Mouse (Mus musculus) neural tube, embryonic 15.5 days (tissue): ENCODE data around the gene Myo9b. TPM values are rescaled to one million over a fixed set of nuclear protein-coding genes. Genes with fewer than 3 reads are reported as not detected.
A peak's percentile ranks its signal among the peaks of the same experiment; 100 is the strongest.

Experiments
- ATAC-seq: fragments of 200-750 bp; cut with Nextera tagmentation; 2 replicates; pipeline ENCODE4 v1.8.0; 2017; ENCODE audit warnings: mild to moderate bottlenecking, moderate TSS enrichment, moderate library complexity; ENCODE audit not compliant: low FRiP score
- H3K27ac ChIP-seq: fragments of 300-500 bp; sonication (generic); replicated peaks from 2 replicates; pipeline ENCODE4 v1.5.1; 2015; ENCODE audit warnings: mild to moderate bottlenecking, inconsistent platforms
- H3K27me3 ChIP-seq: fragments of 300-500 bp; sonication (generic); replicated peaks from 2 replicates; pipeline ENCODE4 v1.6.1; 2015; ENCODE audit warnings: inconsistent platforms
- H3K36me3 ChIP-seq: fragments of 300-500 bp; sonication (generic); 2 replicates; pipeline ENCODE4 v1.6.1; 2015; ENCODE audit warnings: inconsistent platforms
- H3K4me1 ChIP-seq: fragments of 300-500 bp; sonication (generic); 2 replicates; pipeline ENCODE4 v1.6.1; 2015; ENCODE audit warnings: inconsistent platforms
- H3K4me2 ChIP-seq: fragments of 300-500 bp; sonication (generic); 2 replicates; pipeline ENCODE4 v1.6.1; 2015; ENCODE audit warnings: inconsistent platforms, mild to moderate bottlenecking, moderate library complexity
- H3K4me3 ChIP-seq: fragments of 300-500 bp; sonication (generic); replicated peaks from 2 replicates; pipeline ENCODE4 v1.5.1; 2015; ENCODE audit warnings: mild to moderate bottlenecking, inconsistent platforms
- H3K9ac ChIP-seq: fragments of 300-500 bp; sonication (generic); replicated peaks from 2 replicates; pipeline ENCODE4 v1.6.1; 2015; ENCODE audit warnings: mild to moderate bottlenecking, inconsistent platforms
- H3K9me3 ChIP-seq: fragments of 300-500 bp; sonication (generic); replicated peaks from 2 replicates; pipeline ENCODE4 v1.6.1; 2016; ENCODE audit warnings: inconsistent platforms
- WGBS: fragments of 180-500 bp; shearing (Covaris S2); methylation state at CpG from one replicate; pipeline ENCODE4 v1.1.7; 2015; ENCODE audit warnings: mixed read lengths; 5-methylcytosine and 5-hydroxymethylcytosine counted together
- polyA plus RNA-seq: library from polyadenylated mRNA; unstranded; fragments of >200 nt; fragmentation: Nextera tagmentation; extraction: Ambion mirVana; gene quantifications from 2 replicates; pipeline ENCODE4 v1.2.1, GENCODE M21; 2015

The Myo9b gene
- polyA plus RNA-seq, 1 experiment from 2014 or later = 14.9 TPM

DNA sequence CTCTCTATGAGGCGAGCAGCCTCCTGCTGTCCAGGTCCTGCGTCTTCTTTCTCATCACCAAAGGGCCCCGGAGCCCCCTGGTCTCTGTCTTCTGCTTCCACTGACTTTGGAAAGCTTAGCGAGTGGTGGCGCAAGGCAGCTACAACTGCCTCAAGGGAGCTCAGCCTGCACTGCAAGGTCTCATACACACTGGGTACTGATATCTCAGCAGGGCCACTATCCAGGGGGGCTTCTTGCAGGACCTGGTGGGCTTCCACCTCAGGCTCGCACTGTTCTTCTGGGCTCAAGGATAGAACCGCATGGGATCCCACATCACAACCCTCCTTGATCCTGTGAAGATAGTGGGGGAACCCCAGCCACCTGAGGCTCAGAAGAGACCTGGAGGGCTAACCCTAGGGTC lies 122.0 kb downstream of the Myo9b start:
- WGBS = 88% methylated on average over 7 of the region's 7 CpGs
- no peaks in the 10 kb centered on the region for H3K27me3 ChIP-seq
- H3K9me3 ChIP-seq = no peaks in the 10 kb centered on the region
- peaks cover 8% of the 10 kb centered on the region for H3K36me3 ChIP-seq
- H3K27ac ChIP-seq = no peak overlapping the region
- peaks cover 14% of the 10 kb centered on the region for H3K4me1 ChIP-seq
- no peak overlapping the region for H3K4me3 ChIP-seq
- ATAC-seq = no peak
- H3K4me2 ChIP-seq = peak overlapping the region; percentile 23; the same call in 1 of the 2 replicates
- H3K9ac ChIP-seq = no peak overlapping the region

DNA sequence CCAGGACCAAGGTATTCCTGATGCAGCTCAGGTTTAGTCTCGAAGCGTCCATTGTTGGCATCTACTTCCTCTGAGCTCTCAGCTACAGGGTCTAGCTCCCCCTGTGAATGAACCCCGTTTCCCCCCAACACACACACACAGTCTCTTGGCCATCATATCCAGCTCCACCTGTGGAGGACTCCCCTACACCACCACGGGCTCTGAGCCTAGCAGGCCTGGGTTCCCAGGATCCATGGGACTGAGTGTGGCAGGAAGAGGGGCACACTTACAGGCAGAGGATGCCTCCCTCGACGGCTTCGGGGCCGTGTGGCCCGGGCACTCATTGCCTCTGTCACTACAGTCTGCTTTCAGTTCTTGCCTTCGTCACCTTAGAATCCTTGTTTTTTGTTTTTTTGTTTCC lies 122.6 kb downstream of the Myo9b start:
- 0 out of 2 replicates have a peak overlapping the region, but pooled peaks have one; percentile 23 for H3K4me2 ChIP-seq

DNA sequence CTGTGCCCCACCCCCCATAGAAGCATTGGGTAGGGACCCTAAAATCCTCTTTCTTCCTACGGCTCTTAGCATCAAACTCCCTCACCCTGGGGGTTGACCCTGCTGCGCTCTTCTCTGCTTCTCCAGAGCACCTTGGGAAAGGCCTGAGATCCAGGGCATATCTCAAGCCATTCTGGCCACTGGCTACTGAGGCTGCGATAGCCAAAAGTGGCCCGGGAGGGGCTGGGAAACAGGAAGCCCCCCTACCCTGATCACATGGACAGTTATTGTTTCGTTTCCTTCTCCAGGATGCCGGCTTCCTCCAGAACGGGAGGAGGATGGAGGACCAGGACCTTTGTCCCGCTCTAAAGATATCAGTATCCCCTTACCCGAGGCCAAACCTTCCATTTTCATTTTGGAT lies 123.1 kb downstream of the Myo9b start, which contains the start of gene Ushbp1:
TSS of gene Ushbp1 (minus strand) at position 174 of the 400 bp plus-strand sequence.
- Histone ChIP-seq H3K27me3 (no peaks in the 10 kb centered on the region), H3K4me1 (peaks cover 14% of the 10 kb centered on the region), H3K4me2 (peak within 1 kb of the TSS; percentile 92), H3K36me3 (peaks cover 8% of the 10 kb centered on the region), H3K9ac (0 out of 2 replicates have a peak within 1 kb of the TSS, but pooled peaks have one; percentile 28), H3K27ac (peak within 1 kb of the TSS; percentile 81), H3K9me3 (no peaks in the 10 kb centered on the region), H3K4me3 (peak within 1 kb of the TSS; percentile 75)
- WGBS = 85% methylated on average over 9 of the region's 9 CpGs
- no peak for ATAC-seq

More for the DNA sequence above, 122.6 kb downstream of the Myo9b start:
- Histone ChIP-seq H3K27ac (no peak overlapping the region), H3K4me1 (peaks cover 14% of the 10 kb centered on the region), H3K36me3 (peaks cover 8% of the 10 kb centered on the region), H3K4me3 (no peak overlapping the region), H3K27me3 (no peaks in the 10 kb centered on the region), H3K9ac (no peak overlapping the region), H3K9me3 (no peaks in the 10 kb centered on the region)
- 90% methylated on average over 10 of the region's 10 CpGs for WGBS
- no peak for ATAC-seq

DNA sequence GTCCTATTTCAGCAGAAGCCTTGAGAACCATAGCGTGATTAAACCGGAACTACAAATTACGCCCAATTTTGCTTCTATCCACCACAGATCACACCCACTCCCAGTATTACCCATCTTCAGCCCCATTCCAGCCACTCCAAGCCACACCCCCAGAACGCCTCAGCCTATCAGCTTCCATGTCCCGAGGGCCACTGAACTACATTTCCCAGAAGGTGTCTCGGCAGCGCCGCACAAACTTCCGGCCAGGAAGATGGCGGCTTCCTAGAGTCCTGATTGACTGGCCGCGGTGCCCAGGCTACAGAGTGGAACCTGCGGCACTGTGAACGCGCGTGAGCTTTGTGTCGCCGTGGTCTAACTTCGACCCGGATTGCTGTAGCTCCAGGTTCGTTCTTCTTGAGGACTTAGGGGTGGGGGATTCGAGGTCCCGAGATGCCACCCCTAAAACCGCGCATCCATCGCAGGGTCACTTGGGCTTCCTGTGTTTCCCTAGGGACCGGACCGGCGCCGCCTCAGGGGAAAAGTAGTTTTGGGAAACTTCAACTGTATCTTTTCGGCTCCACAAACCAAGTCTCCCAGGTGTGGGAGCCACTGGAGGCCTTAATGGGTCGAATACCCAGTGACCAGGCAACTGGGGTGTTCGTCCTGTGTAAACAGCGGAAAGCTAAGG lies 124.3 kb downstream of the Myo9b start, which contains the start of gene Babam1:
TSS of gene Babam1 (plus strand) at position 223 of the 667 bp plus-strand sequence.
- peak within 1 kb of the TSS; percentile 75 for H3K4me3 ChIP-seq

DNA sequence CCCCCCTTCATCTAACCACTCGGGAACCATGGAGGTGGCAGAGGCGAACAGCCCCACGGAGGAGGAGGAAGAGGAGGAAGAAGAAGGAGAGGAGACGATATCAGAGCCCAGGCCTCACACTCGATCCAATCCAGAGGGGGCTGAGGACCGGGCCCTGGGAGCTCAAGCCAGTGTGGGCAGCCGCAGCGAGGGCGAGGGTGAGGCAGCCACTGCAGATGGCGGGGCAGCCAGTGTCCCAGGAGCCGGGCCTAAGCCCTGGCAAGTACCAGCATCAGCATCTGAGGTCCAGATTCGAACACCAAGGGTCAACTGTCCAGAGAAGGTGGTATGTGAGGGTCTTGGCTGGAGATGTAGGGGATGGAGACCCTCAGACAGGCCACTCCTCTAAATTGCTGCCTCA lies 125.2 kb downstream of the Myo9b start:
- Histone ChIP-seq H3K27me3 (no peaks in the 10 kb centered on the region), H3K4me3 (peak overlapping the region; percentile 75), H3K4me2 (peak overlapping the region; percentile 92), H3K36me3 (peaks cover 8% of the 10 kb centered on the region), H3K9me3 (no peaks in the 10 kb centered on the region), H3K4me1 (peaks cover 14% of the 10 kb centered on the region), H3K9ac (no peak overlapping the region), H3K27ac (no peak overlapping the region)
- ATAC-seq = no peak
- 87% methylated on average over 12 of the region's 12 CpGs for WGBS

More for the DNA sequence above, 124.3 kb downstream of the Myo9b start, which contains the start of gene Babam1:
- Histone ChIP-seq H3K36me3 (peaks cover 8% of the 10 kb centered on the region), H3K27me3 (no peaks in the 10 kb centered on the region), H3K9me3 (no peaks in the 10 kb centered on the region), H3K9ac (peak within 1 kb of the TSS; percentile 52), H3K4me2 (peak within 1 kb of the TSS; percentile 92), H3K4me1 (peaks cover 14% of the 10 kb centered on the region), H3K27ac (peak within 1 kb of the TSS; percentile 81)
- WGBS = under 1% methylated on average over 34 of the region's 34 CpGs
- ATAC-seq = peak; percentile 98

DNA sequence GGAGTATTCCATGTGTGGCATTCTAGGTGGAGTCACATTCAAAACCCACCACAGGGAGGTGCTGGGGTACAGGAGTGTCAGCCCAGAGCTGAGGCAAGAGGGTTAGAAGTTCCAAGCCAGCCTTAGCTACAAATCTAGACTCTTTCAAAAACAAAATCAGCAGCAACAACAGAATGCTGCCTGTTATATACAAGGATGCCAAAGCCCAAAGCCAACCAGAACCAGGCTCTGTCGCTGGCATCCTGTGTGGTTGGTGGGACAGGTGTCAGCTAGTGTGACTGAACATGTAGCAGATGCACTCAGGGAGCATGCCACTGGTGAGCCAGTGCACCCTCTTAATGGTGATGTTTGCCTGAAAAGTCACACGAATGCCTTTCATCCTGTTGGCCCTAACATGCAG lies 128.3 kb downstream of the Myo9b start:
- Histone ChIP-seq H3K27me3 (no peaks in the 10 kb centered on the region), H3K9ac (no peak overlapping the region), H3K4me1 (peaks cover 19% of the 10 kb centered on the region), H3K4me3 (no peak overlapping the region), H3K4me2 (no peak overlapping the region), H3K27ac (no peak overlapping the region), H3K36me3 (peaks cover 14% of the 10 kb centered on the region), H3K9me3 (no peaks in the 10 kb centered on the region)
- ATAC-seq = no peak
- WGBS = 100% methylated on average over 2 of the region's 2 CpGs

DNA sequence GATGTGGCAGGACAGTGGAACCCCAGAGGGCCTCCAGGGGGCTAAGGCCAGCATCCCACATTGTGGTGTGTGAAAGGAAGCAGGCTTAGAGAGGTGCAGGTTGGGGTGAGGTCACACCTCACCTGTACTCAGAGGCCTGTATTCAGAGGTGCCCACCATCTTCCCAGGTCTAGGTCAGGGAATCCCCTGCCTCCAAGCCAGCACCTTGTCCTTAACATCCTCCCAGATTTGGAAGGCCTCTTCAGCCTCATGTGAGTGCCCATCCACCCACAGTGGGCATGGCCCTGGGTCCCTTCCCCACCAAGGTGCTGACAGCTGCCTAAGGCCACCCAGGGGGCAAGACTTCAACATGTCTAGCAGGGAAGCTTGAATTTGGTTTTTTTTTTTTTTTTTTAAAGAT lies 128.9 kb downstream of the Myo9b start:
- H3K4me1 ChIP-seq = peaks cover 21% of the 10 kb centered on the region
- no peak overlapping the region for H3K4me3 ChIP-seq
- peaks cover 14% of the 10 kb centered on the region for H3K36me3 ChIP-seq
- H3K9ac ChIP-seq = no peak overlapping the region
- no peaks in the 10 kb centered on the region for H3K9me3 ChIP-seq
- no peaks in the 10 kb centered on the region for H3K27me3 ChIP-seq
- no peak for ATAC-seq
- H3K4me2 ChIP-seq = no peak overlapping the region
- no peak overlapping the region for H3K27ac ChIP-seq

DNA sequence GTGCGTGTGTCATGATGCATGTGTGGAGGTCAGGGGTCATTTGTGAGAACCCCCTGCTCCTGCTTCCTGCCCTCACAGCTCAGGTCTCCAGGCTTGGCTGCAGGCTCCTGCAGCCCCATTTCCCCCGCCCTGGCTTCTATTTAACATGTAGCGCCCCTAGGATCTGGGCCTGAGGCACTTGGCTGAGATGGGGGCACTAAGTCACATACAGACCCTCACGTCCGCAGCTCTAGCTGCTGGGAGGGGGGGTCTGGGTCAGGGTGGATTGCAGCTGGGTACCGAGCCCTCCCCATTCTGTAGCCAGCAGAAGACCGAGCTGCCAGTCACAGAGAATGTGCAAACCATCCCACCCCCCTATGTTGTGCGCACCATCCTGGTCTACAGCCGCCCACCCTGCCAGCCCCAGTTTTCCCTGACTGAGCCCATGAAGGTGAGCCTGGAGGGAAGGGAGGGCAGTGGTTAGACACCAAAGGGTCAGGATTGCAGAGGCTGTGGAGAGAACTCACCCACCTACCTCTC lies 130.0 kb downstream of the Myo9b start:
- Histone ChIP-seq H3K9me3 (no peaks in the 10 kb centered on the region), H3K27me3 (no peaks in the 10 kb centered on the region), H3K4me3 (no peak overlapping the region), H3K4me1 (peaks cover 19% of the 10 kb centered on the region), H3K27ac (no peak overlapping the region), H3K9ac (no peak overlapping the region), H3K36me3 (peaks cover 14% of the 10 kb centered on the region), H3K4me2 (no peak overlapping the region)
- 89% methylated on average over 9 of the region's 9 CpGs for WGBS
- no peak for ATAC-seq

DNA sequence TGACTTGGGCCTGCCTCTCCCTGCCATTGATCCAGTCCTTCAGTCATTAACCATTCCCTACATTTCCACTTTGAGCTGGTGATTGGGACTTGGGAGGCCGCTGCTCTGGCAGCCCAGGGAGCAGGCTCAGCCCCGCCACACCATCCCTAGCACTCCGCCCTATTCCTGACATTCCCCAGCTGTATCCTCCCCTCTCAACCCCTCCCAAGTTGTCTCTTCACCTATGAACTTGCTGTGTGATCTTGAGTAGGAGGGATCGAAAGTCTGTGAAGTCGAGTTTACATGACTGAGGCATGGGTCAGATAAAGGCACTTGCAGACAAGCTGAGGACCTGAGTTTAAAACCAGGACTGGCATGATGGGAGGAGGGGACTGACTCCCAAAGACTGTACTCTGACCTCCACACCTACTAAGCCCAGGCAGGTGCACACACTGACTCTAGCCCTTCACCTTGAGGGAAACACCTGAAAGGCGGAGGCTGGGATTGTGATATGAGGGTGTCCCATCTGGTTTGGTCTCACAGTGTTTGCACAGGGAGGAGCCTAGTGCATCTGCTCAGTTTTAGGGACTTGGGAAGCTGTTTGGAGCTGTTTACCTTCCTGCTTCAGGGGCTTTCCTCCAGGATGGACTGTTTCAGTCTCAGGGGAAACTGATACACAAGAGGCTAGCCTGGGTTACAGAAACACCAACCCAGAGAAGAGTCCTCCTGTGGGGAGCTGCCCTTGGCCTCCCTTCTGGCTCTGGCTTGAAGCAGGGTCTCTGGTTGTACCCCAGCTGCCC lies 130.8 kb downstream of the Myo9b start:
- ATAC-seq = no peak
- Histone ChIP-seq H3K9ac (no peak overlapping the region), H3K4me1 (peaks cover 15% of the 10 kb centered on the region), H3K9me3 (no peaks in the 10 kb centered on the region), H3K4me2 (no peak overlapping the region), H3K4me3 (no peak overlapping the region), H3K36me3 (peaks cover 12% of the 10 kb centered on the region), H3K27me3 (no peaks in the 10 kb centered on the region), H3K27ac (no peak overlapping the region)
- 84% methylated on average over 6 of the region's 6 CpGs for WGBS

DNA sequence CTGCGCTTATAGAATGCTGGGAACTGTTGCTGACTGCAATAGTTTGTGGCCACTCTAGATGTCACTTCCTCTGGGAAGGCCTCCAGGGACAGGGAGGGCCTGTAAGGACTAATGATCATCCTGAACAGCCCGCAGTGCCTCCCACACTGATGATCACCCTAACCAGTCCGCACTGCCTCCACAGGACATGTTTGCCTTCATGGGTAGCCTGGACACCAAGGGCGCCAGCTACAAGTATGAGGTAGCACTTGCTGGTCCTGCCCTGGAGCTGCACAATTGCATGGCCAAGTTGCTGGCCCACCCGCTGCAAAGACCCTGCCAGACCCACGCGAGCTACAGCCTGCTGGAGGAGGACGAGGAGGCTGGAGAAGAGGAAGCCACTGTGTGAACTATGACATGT lies 131.5 kb downstream of the Myo9b start:
- peaks cover 15% of the 10 kb centered on the region for H3K4me1 ChIP-seq
- H3K4me3 ChIP-seq = no peak overlapping the region
- H3K27ac ChIP-seq = no peak overlapping the region
- H3K9ac ChIP-seq = no peak overlapping the region
- 91% methylated on average over 8 of the region's 8 CpGs for WGBS
- peaks cover 6% of the 10 kb centered on the region; the same call in 1 of the 2 replicates for H3K36me3 ChIP-seq
- no peak overlapping the region for H3K4me2 ChIP-seq
- H3K9me3 ChIP-seq = no peaks in the 10 kb centered on the region
- no peaks in the 10 kb centered on the region for H3K27me3 ChIP-seq
- no peak for ATAC-seq

DNA sequence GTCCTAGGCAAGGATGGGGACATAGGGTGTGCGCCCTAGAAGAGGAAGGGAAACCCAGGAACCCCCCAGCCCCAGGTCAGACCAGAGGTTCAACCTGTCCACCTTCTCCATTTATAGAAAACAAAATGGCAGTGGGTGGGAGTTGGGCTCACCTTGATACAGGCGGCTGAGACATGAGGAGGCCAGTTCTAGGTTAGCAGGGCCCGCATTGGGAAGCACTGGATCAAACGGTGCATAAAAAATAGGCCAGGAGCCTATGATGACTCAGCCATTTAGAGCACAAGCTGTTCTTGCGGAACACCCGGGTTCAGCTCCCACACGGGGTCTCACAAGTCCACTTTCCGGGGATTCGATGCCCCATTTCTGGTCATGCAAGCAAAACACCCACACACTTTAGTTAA lies 132.4 kb downstream of the Myo9b start:
- H3K4me1 ChIP-seq = peaks cover 15% of the 10 kb centered on the region
- H3K9me3 ChIP-seq = no peaks in the 10 kb centered on the region
- peak overlapping the region; percentile 90; the same call in 1 of the 2 replicates for H3K4me2 ChIP-seq
- ATAC-seq = no peak
- no peaks in the 10 kb centered on the region for H3K27me3 ChIP-seq
- no peak overlapping the region for H3K9ac ChIP-seq
- H3K36me3 ChIP-seq = peaks cover 6% of the 10 kb centered on the region; the same call in 1 of the 2 replicates
- H3K27ac ChIP-seq = no peak overlapping the region
- WGBS = 86% methylated on average over 9 of the region's 9 CpGs
- no peak overlapping the region for H3K4me3 ChIP-seq
